Mouse (Mus musculus): ENCODE data around the gene Bin2. TPM values are rescaled to one million over a fixed set of nuclear protein-coding genes. Genes with fewer than 3 reads are reported as not detected.

Gene Bin2
- polyA plus RNA-seq, 1 experiment = 2.1 TPM

DNA sequence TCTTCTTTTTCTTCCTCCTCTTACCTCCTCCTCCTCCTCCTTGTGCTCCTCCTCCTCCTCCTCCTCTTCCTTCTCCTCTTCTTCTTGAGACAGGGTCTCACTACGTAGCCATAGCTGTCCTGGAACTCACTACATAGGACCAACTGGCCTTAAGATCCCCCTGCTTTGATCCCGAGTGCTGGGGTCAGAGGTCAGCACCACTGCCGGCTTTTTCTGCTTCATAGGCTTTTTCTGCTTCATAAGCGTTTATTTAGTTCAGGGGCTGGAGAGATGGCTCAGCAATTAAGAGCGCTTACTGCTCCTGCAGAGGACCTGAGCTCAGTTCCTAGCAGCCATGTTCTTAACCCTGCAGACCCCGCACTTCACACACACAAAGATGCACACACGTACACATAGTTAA, 12.4 kb upstream of the Bin2 start:
- DNase-seq (ENCODE audit: low read depth) = no peak

DNA sequence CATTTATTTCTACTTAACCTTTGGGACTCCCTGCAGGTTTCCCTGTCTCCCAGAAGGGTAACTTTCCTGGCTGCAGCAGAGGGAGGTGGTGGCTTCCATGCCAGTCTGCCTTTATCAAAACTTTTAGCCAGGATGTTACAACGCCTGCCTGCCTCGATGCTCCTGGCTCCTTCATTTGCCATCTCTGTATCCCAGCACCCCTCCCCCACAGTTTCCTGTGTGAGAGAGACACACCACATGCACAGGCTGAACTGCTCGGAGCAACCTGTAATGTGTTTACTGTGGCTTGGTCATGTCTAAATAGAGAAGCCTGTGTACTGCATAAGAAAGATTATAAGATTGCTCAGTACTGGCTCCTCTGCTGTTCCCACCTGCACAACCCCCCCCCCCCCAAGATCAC, 11.0 kb upstream of the Bin2 start:
- no peak for DNase-seq (ENCODE audit: low read depth)

GRCm38 (mm10) chr15:100679005-100679404, 9.7 kb upstream of the Bin2 start:
- no peak for DNase-seq (ENCODE audit: low read depth)

DNA sequence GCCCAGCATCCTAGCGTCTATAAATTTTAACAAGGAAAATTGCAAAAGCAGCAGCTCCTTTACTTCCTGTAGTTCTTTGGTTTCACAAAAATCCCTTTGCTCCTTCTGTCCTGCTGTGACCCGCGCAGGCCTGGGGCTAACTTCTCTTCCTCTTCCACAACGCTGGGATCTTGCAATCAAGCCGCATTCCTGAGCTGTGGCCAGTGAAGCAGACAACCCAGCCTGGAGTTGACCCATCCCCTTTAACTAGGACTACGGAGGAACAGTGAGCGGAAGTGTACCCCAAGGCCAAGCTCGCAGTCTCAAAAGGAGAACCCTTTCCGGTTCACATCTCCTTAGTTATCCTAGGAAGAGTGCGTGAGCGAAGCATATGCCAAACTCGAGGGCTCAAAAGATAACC, 9.2 kb upstream of the Bin2 start:
- no peak for DNase-seq (ENCODE audit: low read depth)

GRCm38 (mm10) chr15:100677675-100678074, 8.3 kb upstream of the Bin2 start:
- no peak for DNase-seq (ENCODE audit: low read depth)

DNA sequence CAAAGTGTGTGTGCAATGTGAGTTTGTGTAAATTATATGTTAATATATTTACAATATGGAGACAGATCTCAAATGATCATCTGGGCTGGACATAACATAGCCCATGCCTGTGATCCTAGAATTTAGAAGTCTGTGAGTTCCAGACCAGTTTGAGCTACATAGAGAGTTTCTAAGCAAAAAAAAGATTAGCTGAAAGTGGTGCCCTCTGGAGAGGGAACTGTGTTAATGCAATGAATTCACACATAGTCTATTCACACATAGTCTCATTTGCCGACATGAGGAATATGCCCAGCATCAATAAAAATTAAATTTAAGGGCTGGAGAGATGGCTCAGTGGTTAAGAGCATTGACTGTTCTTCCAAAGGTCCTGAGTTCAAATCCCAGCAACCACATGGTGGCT, 7.2 kb upstream of the Bin2 start:
- no peak for DNase-seq (ENCODE audit: low read depth)

DNA sequence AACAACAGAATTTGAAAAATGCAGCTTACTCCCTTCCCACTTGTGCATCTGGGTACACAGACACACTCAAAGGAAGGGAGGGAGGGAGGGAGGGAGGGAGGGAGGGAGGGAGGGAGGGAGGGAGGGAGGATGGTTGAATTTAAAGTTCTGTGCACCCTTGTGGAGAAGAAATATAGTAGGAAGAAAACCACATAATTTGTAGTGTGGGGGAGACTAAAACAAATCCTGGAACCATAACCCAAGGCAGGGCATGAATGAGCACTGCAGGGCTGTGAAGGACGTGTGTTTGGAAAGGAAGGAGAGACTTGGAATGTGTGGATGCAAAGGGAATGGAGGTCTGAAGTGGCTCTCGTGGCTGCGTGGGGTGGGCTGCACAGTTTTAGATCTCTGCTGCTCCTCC, 6.1 kb upstream of the Bin2 start:
- DNase-seq (ENCODE audit: low read depth) = no peak

- no peak for DNase-seq (ENCODE audit: low read depth)
Measured at GRCm38 (mm10) chr15:100674566-100674965, 5.2 kb upstream of the Bin2 start.

- DNase-seq (ENCODE audit: low read depth) = no peak
Measured at GRCm38 (mm10) chr15:100673585-100674391, 4.4 kb upstream of the Bin2 start.

DNA sequence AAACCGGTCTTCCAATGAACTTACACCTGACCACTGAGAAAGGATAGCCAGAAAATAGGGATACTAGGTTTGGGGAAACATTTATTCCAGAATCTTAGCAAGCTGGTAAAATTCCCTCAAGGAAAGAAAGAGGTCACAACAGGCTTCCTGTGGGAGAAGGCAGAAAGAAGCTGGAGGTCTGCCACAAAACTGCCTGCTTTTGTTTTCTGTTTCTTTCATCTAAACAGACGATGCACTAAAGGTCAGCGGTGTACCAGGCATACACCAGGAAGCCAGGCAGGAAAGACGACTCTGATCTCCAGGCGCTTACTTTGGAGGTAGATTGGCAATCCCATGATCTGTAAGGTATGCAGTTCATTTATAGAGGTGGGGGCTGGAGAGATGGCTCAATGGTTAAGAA, 1.5 kb upstream of the Bin2 start:
- no peak for DNase-seq (ENCODE audit: low read depth)

- no peak for DNase-seq (ENCODE audit: low read depth)
Measured at GRCm38 (mm10) chr15:100670004-100670403, 651 bp upstream of the Bin2 start.

- DNase-seq (ENCODE audit: low read depth) = no peak
Measured at GRCm38 (mm10) chr15:100667871-100668545, 1.3 kb downstream of the Bin2 start.

- no peak for DNase-seq (ENCODE audit: low read depth)
Measured at GRCm38 (mm10) chr15:100667420-100667819, 1.9 kb downstream of the Bin2 start.

- DNase-seq (ENCODE audit: low read depth) = no peak
Measured at GRCm38 (mm10) chr15:100666851-100667250, 2.5 kb downstream of the Bin2 start.

DNA sequence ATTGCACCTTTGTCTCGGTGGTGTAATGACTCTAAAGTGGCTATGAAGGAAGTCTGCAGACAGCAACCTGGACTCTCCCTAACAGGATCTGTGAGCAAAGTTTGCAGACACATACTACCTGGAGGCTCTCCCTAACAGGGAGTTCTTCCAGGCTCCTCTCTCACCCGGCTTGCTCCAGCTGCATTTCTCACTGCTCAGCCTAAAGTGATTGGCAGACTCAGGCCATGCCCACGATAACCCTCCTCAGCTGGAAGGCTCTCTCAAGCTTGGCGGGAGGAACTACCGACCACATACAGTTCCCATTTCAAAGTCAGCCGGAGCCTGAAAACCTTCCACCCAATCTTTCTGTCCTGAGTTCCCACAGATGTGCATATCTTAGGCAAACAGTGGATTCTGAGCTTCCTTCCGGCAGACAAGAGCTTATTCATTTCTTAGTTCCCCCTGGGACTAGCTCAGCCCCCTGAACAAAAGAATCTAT, 3.1 kb downstream of the Bin2 start:
- no peak for DNase-seq (ENCODE audit: low read depth)

DNA sequence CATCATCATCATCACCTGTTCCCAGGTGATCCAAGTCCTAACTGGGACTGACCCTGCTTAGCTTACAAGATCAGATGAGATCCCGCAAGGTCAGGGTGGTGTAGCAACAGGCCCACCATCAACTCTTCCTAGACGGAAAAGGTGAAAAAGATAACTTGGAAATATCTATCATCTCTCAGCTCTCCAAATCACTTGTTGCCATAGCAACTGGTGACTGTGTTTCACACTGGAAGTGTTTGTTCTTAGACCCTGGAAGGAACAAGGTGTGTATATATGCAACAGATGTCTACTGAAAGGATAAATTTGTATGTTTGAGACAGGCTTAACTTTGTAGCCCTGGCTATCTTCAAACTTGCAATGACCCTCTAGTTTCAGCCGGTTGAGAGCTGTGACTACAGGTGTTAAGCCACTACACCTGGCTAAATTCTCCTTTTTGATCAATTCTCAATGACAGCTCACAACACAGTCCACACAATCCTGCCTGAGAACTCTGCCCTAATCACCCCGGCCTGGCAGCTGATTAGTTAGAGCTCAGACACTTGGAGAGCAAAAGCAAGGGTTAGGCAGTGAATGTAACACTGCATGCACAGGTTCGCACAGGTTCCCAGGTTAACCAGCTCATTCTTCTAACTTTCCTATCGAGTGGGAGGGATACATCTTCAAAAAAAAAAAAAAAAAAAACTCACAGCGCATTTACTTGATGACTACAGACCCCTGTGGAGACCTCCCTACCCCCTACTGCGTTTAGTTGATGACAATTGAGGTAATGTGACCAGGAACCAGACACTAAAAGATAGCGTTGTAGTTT, 3.7 kb downstream of the Bin2 start:
- no peak for DNase-seq (ENCODE audit: low read depth)

- DNase-seq (ENCODE audit: low read depth) = no peak
Measured at GRCm38 (mm10) chr15:100664813-100665274, 4.5 kb downstream of the Bin2 start.

DNA sequence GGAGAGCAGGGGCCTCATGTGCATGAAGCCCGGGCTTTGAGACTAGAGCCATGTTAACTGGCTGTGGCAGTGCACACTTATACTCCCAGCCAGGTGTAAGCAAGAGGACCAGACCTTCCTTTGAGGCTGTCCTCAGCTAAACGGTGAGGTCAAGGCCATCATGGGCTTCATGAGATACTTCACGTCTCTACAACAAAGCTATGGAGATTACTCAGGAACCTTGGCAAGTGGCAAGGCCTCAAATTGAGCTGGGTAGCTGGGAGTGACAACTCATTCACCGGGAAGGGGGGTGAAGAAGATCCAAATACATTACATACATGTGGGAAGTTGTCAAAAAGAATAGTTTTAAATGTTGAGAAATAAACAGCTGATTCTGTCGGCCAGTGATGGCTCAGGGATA, 8.5 kb downstream of the Bin2 start:
- DNase-seq (ENCODE audit: low read depth) = no peak

DNA sequence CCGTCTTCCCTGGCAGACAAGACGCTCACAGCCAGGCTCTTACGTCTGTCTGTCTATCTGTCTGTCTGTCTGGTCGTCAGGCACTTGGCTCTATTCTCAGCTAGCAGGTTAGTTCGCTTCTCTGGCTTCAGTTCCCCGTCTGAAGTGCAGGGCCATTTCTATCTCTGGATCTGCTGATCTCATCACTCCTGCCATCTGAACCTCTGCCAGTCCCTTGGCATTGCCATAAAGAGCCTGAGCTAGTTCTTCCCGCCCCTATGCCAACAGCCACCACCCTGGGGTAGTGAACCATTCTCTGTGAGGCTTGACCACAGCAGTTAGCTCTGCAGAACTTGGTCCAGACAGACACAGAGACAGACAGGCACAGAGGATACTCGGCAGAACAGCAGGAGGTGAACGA, 9.0 kb downstream of the Bin2 start:
- DNase-seq (ENCODE audit: low read depth) = no peak

GRCm38 (mm10) chr15:100655201-100655600, 14.2 kb downstream of the Bin2 start:
- DNase-seq (ENCODE audit: low read depth) = no peak

DNA sequence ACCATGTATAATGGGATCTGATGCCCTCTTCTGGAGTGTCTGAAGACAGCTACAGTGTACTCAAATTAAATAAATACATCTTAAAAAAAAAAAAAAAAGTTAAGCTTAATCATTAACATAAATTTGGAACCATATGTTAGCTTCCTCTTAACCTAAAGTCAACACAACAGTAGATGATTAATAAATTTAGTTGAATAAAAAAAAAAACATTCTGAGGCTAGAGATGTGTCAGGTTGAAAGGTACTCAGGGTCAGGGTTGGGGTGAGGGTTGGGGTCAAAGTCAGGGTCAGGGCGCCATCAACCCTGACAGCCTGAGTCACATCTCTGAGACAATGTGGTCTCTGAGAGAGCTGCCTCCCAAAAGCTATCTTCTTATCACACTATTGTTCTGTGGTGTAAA, 15.1 kb downstream of the Bin2 start:
- DNase-seq (ENCODE audit: low read depth) = no peak

GRCm38 (mm10) chr15:100651610-100652009, 17.7 kb downstream of the Bin2 start:
- DNase-seq (ENCODE audit: low read depth) = no peak
